Mouse (Mus musculus): ENCODE measurements at regions not wholly inside any gene's neighbourhood (a gene's known extent, or its start where the extent isn't known, plus 50 kb on each side); places are given as distances from the start of the nearest gene placed in this dataset.

DNA sequence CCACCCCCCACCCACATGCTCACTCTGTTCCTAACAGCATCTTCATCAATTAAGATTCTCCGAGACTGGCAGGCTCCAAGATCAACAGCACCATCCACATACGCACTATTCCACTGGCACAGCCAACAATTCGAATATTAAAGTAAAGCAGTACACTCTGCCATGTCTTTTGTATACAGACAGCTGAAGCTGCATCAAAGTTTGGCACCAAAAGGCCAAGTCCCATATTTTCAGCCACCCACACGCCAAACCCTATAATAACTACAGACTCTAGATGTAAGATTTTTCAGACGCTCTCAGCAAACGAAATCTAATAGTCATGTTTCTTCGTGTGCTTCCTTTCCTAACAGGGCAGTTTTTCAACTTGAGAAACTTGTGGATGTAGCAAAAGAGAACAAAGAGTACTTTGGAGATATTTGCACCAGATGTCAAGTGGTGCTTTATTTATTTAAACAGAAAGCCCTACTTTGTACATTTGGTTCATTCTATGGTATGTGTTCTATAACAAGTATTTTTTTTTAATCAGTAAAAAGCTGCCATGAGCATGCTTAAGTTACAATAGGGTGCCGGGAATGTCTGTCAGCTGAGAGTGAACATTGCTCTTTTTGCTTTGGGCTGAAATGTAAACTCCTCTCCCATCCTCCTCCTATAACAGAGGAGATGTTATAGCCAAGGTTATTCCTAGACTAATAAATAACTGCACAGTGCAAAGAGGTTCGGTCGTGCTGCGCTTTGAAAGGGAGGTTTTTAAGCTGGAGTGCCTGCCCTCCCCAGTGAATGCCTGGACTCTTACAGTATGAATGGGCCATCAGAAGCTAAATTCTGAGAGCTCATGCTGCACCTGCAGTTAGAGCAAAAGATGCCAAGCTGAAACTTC lies 686.9 kb downstream of the 1700064H15Rik start:
- Histone ChIP-seq H3K27ac (no peak overlapping the region), H3K4me1 (no peaks in the 10 kb centered on the region), H3K36me3 (no peaks in the 10 kb centered on the region), H3K27me3 (ENCODE audit: insufficient read depth, poor library complexity, severe bottlenecking) (no peaks in the 10 kb centered on the region), H3K9me3 (no peaks in the 10 kb centered on the region), H3K4me3 (no peak overlapping the region)
- WGBS: 83% methylated on average over 11 of the region's 11 CpGs
- no peak for DNase-seq (ENCODE audit: low spot score)

DNA sequence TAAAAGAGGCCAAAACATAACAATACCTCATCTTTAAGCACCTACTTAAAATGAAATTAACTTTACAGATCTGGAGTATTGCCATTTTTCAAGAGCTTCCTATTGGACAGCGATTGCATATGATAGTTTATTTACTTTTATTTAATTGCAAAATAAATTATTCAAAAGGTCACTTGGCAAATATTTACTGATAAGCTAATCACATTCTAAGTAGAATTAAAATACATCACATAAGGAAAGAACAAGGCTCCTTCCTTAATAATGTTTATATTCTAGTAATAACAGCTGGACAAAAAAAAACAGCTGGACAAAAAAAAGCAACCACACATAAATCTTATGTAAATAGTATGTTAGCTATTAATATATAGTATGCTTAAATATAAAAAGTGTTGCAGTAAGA lies 668.1 kb downstream of the 1700064H15Rik start:
- Histone ChIP-seq H3K4me1 (no peaks in the 10 kb centered on the region), H3K9me3 (no peaks in the 10 kb centered on the region), H3K27me3 (ENCODE audit: insufficient read depth, poor library complexity, severe bottlenecking) (no peaks in the 10 kb centered on the region), H3K27ac (no peak overlapping the region), H3K4me3 (no peak overlapping the region), H3K36me3 (no peaks in the 10 kb centered on the region)
- WGBS: 76% methylated on average over 1 of the region's 1 CpGs
- no peak for DNase-seq (ENCODE audit: low spot score)

DNA sequence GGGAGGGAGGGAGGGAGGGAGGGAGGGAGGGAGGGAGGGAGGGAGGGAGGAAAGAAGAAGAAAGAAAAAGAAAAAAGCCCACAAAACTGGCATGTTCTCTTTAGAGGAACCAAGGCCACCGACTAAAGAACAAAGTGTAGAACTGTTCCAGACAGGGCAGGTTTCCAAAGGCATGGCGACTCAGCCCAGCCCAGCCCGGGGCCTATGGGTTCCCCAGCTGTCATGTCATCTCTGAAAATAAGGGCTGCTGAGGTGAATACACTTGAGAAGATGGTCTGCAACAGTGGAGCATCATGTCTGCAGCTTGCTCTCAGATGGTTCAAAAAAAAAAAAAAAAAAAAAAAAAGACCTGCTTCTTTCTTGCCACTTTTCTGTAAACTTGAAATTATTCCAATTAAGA lies 639.8 kb downstream of the 1700064H15Rik start:
- Histone ChIP-seq H3K4me1 (no peaks in the 10 kb centered on the region), H3K9me3 (no peaks in the 10 kb centered on the region), H3K4me3 (no peak overlapping the region), H3K27ac (no peak overlapping the region), H3K27me3 (ENCODE audit: insufficient read depth, poor library complexity, severe bottlenecking) (no peaks in the 10 kb centered on the region), H3K36me3 (no peaks in the 10 kb centered on the region)
- 74% methylated on average over 3 of the region's 3 CpGs for WGBS
- no peak for DNase-seq (ENCODE audit: low spot score)

DNA sequence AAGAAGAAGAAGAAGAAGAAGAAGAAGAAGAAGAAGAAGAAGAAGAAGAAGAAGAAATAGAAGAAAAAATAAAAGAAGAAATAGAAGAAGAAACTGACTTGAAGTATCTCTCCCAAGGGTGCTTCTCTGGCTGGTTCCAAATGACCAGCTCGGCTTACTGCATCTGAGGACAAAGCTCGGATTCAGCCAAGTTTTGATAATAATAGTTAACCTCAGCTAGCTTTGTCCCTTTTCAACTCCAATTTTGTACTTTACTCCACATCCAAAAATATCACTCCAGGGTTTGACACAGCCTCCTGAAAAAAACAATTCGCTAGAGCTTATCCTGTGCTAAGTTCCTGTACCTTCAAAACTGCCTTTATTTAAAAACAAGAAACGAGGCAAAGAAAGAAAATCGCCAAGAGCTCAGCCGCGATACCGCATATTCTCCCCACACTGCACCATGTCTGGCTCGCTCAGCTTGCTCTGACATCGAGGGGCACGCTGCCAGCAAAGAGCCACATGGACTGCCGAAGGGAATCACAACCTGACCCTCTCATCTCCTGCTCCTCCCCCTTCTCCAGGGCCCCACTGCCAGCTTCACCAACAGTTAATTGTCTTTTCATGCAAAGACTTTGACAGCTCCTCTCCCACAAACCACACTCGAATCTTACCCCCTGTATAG lies 638.8 kb downstream of the 1700064H15Rik start:
- no peak for DNase-seq (ENCODE audit: low spot score)
- H3K4me3 ChIP-seq: no peak overlapping the region
- H3K27me3 ChIP-seq (ENCODE audit: insufficient read depth, poor library complexity, severe bottlenecking): no peaks in the 10 kb centered on the region
- 54% methylated on average over 13 of the region's 13 CpGs for WGBS
- H3K4me1 ChIP-seq: no peaks in the 10 kb centered on the region
- H3K36me3 ChIP-seq: no peaks in the 10 kb centered on the region
- no peak overlapping the region for H3K27ac ChIP-seq
- H3K9me3 ChIP-seq: no peaks in the 10 kb centered on the region

DNA sequence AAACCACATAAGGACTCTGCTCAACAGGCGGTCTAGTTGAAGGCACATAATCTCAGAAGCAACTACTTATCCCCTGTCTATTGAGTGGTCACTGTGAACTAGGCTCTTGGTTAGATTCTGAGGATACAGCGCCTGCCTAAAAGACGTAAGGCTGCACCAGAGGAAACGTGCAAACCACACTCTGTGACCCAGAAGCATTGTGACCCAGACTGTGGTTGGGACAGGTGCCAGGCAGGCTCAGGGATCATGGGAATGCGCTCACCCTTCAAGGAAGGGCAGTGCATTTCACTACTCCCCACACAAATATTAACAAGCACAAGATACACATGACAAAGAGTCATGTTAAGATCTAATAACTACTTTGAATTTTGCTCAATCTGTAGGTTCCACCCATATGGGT lies 628.3 kb downstream of the 1700064H15Rik start:
- H3K9me3 ChIP-seq: no peaks in the 10 kb centered on the region
- DNase-seq (ENCODE audit: low spot score): no peak

DNA sequence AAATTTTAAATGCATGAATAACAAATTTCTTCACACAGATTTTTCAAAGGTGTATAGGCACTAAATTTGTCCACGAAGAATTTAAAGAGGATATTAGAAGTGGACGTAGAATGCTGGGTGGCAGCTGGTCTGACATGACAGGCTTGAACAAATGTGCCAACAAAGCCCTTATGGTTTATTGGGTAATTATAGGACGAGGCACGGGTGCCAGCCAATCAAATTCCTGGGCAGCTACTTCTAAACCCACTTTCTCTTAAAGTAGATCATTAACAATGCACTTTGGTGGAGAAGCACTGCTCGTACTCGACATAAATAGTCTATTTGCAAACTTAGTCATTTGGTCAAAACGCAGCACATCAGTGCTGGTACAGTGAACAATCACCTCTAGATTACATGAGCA lies 626.4 kb downstream of the 1700064H15Rik start:
- no peak for DNase-seq (ENCODE audit: low spot score)
- Histone ChIP-seq H3K27ac (no peak overlapping the region), H3K4me3 (no peak overlapping the region), H3K27me3 (ENCODE audit: insufficient read depth, poor library complexity, severe bottlenecking) (no peaks in the 10 kb centered on the region), H3K9me3 (no peaks in the 10 kb centered on the region), H3K4me1 (no peaks in the 10 kb centered on the region), H3K36me3 (no peaks in the 10 kb centered on the region)
- WGBS: 87% methylated on average over 7 of the region's 7 CpGs

More for the DNA sequence above, 628.3 kb downstream of the 1700064H15Rik start:
- no peak overlapping the region for H3K27ac ChIP-seq
- H3K4me3 ChIP-seq: no peak overlapping the region
- no peaks in the 10 kb centered on the region for H3K4me1 ChIP-seq
- no peaks in the 10 kb centered on the region for H3K27me3 ChIP-seq (ENCODE audit: insufficient read depth, poor library complexity, severe bottlenecking)
- no peaks in the 10 kb centered on the region for H3K36me3 ChIP-seq
- 74% methylated on average over 5 of the region's 5 CpGs for WGBS

DNA sequence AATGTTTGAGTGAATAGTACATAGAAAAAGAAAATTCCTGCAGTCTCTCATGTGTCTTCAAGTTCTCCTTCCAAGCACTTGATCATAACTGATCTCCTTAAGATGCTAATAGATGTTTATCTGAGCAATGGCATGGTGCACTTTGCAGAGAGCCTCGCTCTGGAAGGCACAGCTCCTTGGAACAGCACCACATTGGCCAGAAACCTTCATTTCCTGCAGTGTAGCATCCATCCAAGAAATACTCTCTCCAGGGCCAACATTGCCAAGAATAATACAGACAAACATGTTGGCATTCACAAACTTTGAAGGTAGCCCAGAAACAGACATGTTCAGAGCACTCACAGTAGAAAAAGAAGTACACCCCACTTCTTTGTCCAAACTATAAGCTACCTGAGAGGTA lies 623.7 kb downstream of the 1700064H15Rik start:
- Histone ChIP-seq H3K9me3 (no peaks in the 10 kb centered on the region), H3K27me3 (ENCODE audit: insufficient read depth, poor library complexity, severe bottlenecking) (no peaks in the 10 kb centered on the region), H3K4me3 (no peak overlapping the region), H3K36me3 (no peaks in the 10 kb centered on the region), H3K4me1 (no peaks in the 10 kb centered on the region), H3K27ac (no peak overlapping the region)
- DNase-seq (ENCODE audit: low spot score): no peak
- WGBS: 64% methylated on average over 1 of the region's 1 CpGs

DNA sequence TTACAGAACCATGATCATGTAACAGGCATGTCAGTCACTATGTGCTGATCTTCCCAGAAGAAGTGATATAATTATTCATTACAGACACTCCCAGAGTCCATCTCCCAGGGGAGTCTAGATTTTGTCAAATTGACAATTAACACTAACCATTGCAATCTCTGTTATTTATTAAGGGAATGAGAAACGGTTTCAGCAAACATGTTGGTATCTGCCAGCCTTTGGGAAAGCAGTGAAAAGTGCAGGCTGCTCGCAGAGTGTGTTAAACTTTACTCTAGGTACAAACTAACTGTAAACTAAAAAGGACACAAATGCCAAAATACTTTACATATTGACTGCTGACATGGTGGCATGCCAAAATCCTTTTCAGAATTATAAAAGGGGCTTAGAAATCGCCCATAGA lies 583.9 kb downstream of the 1700064H15Rik start:
- no peak overlapping the region for H3K27ac ChIP-seq
- no peak for DNase-seq (ENCODE audit: low spot score)
- H3K27me3 ChIP-seq (ENCODE audit: insufficient read depth, poor library complexity, severe bottlenecking): no peaks in the 10 kb centered on the region
- no peak overlapping the region for H3K4me3 ChIP-seq
- H3K36me3 ChIP-seq: no peaks in the 10 kb centered on the region
- no peaks in the 10 kb centered on the region for H3K9me3 ChIP-seq
- H3K4me1 ChIP-seq: no peaks in the 10 kb centered on the region
- 63% methylated on average over 3 of the region's 3 CpGs for WGBS

DNA sequence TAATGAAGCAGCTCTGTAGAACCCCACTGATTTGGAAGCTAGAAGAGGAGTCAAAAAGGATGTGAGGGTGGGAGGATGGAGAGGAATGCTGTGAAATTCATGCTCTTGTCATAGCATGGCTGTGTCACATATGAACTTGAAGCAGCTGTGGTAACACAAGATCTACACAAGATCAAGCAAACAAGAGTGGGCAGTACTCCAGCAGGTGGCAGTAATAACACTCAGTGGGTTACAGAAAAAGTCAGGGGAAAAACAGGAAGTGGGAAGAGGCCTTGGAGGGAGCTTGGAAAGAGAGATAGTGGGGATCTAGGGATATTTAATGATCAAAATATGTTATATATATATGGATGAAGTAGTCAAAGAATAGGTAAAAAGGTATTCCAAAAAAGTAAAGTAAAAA lies 582.5 kb downstream of the 1700064H15Rik start:
- no peak overlapping the region for H3K27ac ChIP-seq
- no peak overlapping the region for H3K4me3 ChIP-seq
- H3K36me3 ChIP-seq: no peaks in the 10 kb centered on the region
- no peak for DNase-seq (ENCODE audit: low spot score)
- no peaks in the 10 kb centered on the region for H3K27me3 ChIP-seq (ENCODE audit: insufficient read depth, poor library complexity, severe bottlenecking)
- H3K4me1 ChIP-seq: no peaks in the 10 kb centered on the region
- H3K9me3 ChIP-seq: no peaks in the 10 kb centered on the region

DNA sequence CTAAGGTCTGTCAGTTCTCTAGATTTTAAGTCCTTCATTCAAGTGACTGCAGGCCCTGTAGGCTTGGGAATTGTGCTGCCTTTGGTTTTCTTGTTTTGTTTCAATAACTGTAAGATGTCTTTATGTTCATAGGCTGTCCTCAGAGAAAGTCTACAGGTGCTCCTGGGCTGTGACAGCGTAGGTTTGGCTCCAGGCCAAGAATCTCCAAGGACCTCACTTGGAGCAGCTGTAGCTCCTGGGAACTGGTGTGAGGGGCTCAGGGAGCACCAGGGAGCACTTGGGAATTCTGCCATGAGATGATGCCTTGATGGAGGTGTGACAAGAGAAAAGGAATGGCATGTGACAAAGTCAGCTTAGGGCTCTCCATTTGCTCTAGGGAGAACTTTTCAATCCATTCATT lies 581.9 kb downstream of the 1700064H15Rik start:
- DNase-seq (ENCODE audit: low spot score): no peak
- Histone ChIP-seq H3K36me3 (no peaks in the 10 kb centered on the region), H3K9me3 (no peaks in the 10 kb centered on the region), H3K4me3 (no peak overlapping the region), H3K27ac (no peak overlapping the region), H3K4me1 (no peaks in the 10 kb centered on the region), H3K27me3 (ENCODE audit: insufficient read depth, poor library complexity, severe bottlenecking) (no peaks in the 10 kb centered on the region)
- WGBS: 71% methylated on average over 1 of the region's 1 CpGs

DNA sequence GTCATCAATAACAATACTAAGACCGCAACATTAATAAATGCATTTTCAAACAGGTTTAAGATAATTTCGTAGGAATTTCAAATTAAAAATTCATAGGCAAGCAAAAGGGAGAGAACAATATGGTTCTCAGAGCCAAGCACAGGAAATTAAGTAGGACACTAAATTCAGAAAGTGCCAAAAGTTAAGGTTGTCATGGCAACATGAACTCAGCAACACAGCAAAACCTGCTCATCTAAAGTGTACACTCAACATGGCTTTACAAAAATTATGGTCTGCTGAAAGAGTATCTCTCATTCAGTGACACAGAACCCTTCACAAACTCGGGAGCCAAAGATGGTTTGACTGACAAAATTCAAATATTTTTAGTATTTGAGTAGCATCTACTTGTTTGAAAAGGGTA lies 572.5 kb downstream of the 1700064H15Rik start:
- Histone ChIP-seq H3K4me1 (peaks cover 4% of the 10 kb centered on the region; the same call in 1 of the 2 replicates), H3K27me3 (ENCODE audit: insufficient read depth, poor library complexity, severe bottlenecking) (no peaks in the 10 kb centered on the region), H3K36me3 (no peaks in the 10 kb centered on the region), H3K27ac (no peak overlapping the region), H3K4me3 (no peak overlapping the region), H3K9me3 (no peaks in the 10 kb centered on the region)
- WGBS: 77% methylated on average over 3 of the region's 3 CpGs
- DNase-seq (ENCODE audit: low spot score): no peak

DNA sequence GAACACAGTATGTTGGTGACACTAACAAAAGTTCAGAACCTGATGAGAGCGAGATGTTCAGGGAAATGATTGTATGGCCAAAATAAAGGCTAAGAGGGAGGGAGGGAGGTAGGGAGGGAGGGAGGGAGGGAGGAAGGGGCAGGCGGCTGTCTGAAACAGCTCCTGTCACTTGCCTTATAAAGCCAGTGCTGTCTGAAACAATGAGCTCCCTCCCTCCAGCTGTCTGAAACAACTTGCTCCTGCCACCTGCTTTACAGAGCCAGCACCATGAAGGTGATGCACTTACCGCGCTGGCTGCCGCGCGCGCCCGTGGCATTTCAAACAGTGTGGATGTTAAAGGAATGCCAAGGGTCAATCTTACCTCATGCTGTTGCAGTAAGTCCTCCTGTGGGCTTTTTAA lies 571.9 kb downstream of the 1700064H15Rik start:
- peaks cover 4% of the 10 kb centered on the region; the same call in 1 of the 2 replicates for H3K4me1 ChIP-seq
- 33% methylated on average over 9 of the region's 9 CpGs for WGBS
- H3K27ac ChIP-seq: no peak overlapping the region
- H3K36me3 ChIP-seq: no peaks in the 10 kb centered on the region
- no peaks in the 10 kb centered on the region for H3K27me3 ChIP-seq (ENCODE audit: insufficient read depth, poor library complexity, severe bottlenecking)
- H3K4me3 ChIP-seq: no peak overlapping the region
- no peaks in the 10 kb centered on the region for H3K9me3 ChIP-seq
- no peak for DNase-seq (ENCODE audit: low spot score)

Data from heart, embryonic 10.5 days (tissue).